Mouse (Mus musculus): ENCODE measurements at regions not wholly inside any gene's neighbourhood (a gene's known extent, or its start where the extent isn't known, plus 50 kb on each side); places are given as distances from the start of the nearest gene placed in this dataset.

- no peak for TF ChIP-seq POLR2A (IDR thresholded peaks at IDR 0.05; ENCODE audit: insufficient read length, low read depth)
- TF ChIP-seq USF1 (IDR thresholded peaks at IDR 0.05; ENCODE audit: low read depth): no peak
- TF ChIP-seq MYOD1 (IDR thresholded peaks at IDR 0.05; ENCODE audit: control insufficient read depth in 1 of 3, insufficient read length in 2 of 3, low read depth in 2 of 3): no peak
- no peak for TF ChIP-seq TCF12 (IDR thresholded peaks at IDR 0.05; ENCODE audit: insufficient read depth, poor library complexity, severe bottlenecking)
- TF ChIP-seq MAX (IDR thresholded peaks at IDR 0.05; ENCODE audit: low read depth): no peak
- no peak for TF ChIP-seq SRF (IDR thresholded peaks at IDR 0.05; ENCODE audit: control insufficient read depth, insufficient read length, low read depth)
- TF ChIP-seq MYOG (IDR thresholded peaks at IDR 0.05; ENCODE audit: control insufficient read depth in 1 of 3, insufficient read depth in 1 of 3, insufficient read length in 2 of 3, low read depth in 2 of 3): no peak
- no peak for TF ChIP-seq CEBPB (IDR thresholded peaks at IDR 0.05; ENCODE audit: insufficient read depth, poor library complexity, severe bottlenecking)
- TF ChIP-seq POLR2AphosphoS2 (IDR thresholded peaks at IDR 0.05; ENCODE audit: insufficient read length, low read depth): no peak
- no peak for TF ChIP-seq E2F4 (IDR thresholded peaks at IDR 0.05; ENCODE audit: insufficient read depth)
- TF ChIP-seq REST (IDR thresholded peaks at IDR 0.05; ENCODE audit: insufficient read depth, insufficient read length): no peak
- TF ChIP-seq TCF3 (IDR thresholded peaks at IDR 0.05; ENCODE audit: insufficient read length, low read depth): no peak
Measured at GRCm38 (mm10) chr3:36774023-36774422, 84.1 kb upstream of the Trpc3 start.
